Mouse (Mus musculus) embryonic facial prominence, embryonic 10.5 days (tissue): ENCODE data around the gene Erc2. TPM values are rescaled to one million over a fixed set of nuclear protein-coding genes. Genes with fewer than 3 reads are reported as not detected.

ENCODE experiments used
- DNase-seq: peaks from one replicate; pipeline ENCODE4 v3.0.0-alpha.2; 2017; ENCODE audit warnings: low spot score
- H3K27ac ChIP-seq: fragments of 300-500 bp; sonication (generic); replicated peaks from 2 replicates; pipeline ENCODE4 v1.5.1; 2016; ENCODE audit warnings: mild to moderate bottlenecking
- H3K27me3 ChIP-seq: fragments of 300-500 bp; sonication (generic); replicated peaks from 2 replicates; pipeline ENCODE4 v1.6.1; 2016; ENCODE audit warnings: low read depth, mild to moderate bottlenecking; ENCODE audit not compliant: poor library complexity, severe bottlenecking
- H3K36me3 ChIP-seq: fragments of 300-500 bp; sonication (generic); replicated peaks from 2 replicates; pipeline ENCODE4 v1.6.1; 2016; ENCODE audit warnings: mild to moderate bottlenecking, moderate library complexity
- H3K4me1 ChIP-seq: fragments of 300-500 bp; sonication (generic); 2 replicates; pipeline ENCODE4 v1.6.1; 2016
- H3K4me3 ChIP-seq: fragments of 300-500 bp; sonication (generic); 2 replicates; pipeline ENCODE4 v1.5.1; 2016; ENCODE audit warnings: mild to moderate bottlenecking, moderate library complexity
- H3K9me3 ChIP-seq: fragments of 300-500 bp; sonication (generic); 2 replicates; pipeline ENCODE4 v1.6.1; 2016; ENCODE audit warnings: mild to moderate bottlenecking
- WGBS: fragments of 180-500 bp; shearing (Covaris S2); methylation state at CpG from one replicate; pipeline ENCODE4 v1.1.7; 2016; 5-methylcytosine and 5-hydroxymethylcytosine counted together
- polyA plus RNA-seq: library from polyadenylated mRNA; unstranded; fragments of >200 nt; fragmentation: Nextera tagmentation; extraction: Ambion mirVana; gene quantifications from 2 replicates; pipeline ENCODE4 v1.2.1, GENCODE M21; 2016

Gene Erc2
- polyA plus RNA-seq, 1 experiment from 2014 or later: 7.2 TPM

DNA sequence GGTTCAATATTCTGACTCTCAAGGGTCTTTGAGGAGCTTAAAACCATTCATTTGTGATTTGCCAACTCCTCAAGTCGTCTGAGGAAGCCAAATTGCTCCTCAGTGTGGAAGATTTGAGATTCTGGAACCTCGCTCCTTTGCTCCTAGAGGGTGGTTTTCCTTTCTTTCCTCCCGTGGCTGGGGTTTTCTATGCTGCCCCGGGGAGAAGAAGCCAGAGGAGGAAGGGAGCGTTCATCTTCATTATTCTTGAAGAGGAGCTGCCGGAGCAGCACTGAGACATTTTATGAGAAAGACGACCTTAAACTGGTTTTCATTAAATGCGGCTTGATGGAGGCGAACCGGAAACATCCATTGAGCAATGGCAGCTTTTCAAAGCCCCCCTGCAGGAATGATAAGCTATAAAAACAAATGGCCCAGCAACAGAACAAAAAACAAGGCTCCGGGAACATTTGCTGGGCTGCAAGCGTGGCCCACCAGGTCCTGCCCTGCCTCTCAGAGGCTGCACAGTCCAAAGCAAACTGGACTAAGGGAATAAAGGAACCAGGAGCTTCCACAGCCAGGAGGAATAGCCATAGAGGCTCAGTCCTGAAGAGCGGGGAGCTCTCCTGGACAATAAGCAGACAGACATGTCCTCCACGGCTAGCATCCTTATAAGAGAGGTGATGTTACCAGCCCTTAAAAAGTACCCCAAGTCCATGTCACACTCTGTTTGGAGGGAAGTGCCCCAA lies 819.2 kb downstream of the Erc2 start:
- DNase-seq: no peak
- Histone ChIP-seq H3K27ac (peak overlapping the region; percentile 54), H3K4me1 (peaks cover 35% of the 10 kb centered on the region), H3K9me3 (no peaks in the 10 kb centered on the region), H3K36me3 (no peaks in the 10 kb centered on the region), H3K4me3 (no peak overlapping the region), H3K27me3 (peaks cover 11% of the 10 kb centered on the region)
- 51% methylated on average over 14 of the region's 14 CpGs for WGBS

DNA sequence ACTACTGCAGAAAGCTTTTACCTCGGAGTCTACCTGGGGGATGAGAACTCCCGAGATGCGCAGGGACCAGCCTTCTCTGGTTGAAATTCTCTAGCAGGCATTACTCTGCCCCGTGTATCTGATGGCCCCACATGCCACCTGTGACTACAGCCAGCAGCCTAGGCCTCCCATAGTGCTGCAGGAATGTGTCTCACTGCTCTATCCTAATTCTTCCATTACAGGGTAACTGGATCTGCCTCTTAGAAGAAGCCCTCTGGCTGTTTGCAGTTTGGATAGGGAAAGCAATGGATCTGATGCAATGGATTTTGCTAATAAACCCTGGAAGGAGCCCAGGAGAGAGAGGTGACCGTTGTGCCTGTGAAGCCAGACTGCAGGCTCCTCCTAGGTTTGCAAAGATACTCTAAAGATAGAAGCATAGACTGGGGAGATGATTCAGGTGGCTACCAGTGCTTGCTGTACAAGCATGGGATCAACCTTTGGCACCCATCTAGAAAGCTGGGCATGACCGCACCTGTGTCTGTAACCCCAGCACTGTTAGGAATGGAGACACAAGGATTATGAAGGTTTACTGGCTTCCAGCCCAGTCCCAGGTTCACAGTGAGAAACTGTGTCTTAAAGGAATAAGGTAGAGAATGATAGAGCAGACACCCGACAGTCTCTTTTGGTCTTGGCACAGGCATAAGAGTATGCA lies 821.2 kb downstream of the Erc2 start:
- H3K27ac ChIP-seq: no peak overlapping the region
- DNase-seq: no peak
- peaks cover 36% of the 10 kb centered on the region for H3K4me1 ChIP-seq
- no peaks in the 10 kb centered on the region for H3K9me3 ChIP-seq
- H3K4me3 ChIP-seq: no peak overlapping the region
- H3K27me3 ChIP-seq: peaks cover 28% of the 10 kb centered on the region
- WGBS: 78% methylated on average over 7 of the region's 7 CpGs
- no peaks in the 10 kb centered on the region for H3K36me3 ChIP-seq

DNA sequence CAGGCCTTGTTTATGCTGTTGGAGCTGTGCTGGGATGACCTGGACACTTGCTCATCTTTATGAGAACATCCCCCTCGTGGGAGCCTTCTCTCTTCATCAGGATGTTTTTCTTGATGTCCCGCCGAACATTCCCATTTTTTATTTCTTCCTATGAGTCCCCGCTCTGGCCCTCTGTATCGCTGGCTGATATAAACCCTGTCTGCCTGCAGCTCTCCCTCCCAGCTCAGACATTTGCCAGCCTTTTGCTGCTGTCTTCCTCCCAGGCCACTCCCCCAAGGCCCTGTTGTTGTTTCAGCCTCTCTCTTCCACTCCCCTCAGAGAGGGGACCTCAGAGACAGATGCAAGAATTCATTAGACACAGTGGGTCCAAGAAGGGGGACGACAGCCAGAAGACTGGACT lies 823.5 kb downstream of the Erc2 start:
- Histone ChIP-seq H3K27ac (no peak overlapping the region), H3K4me3 (no peak overlapping the region), H3K9me3 (no peaks in the 10 kb centered on the region), H3K4me1 (peaks cover 41% of the 10 kb centered on the region), H3K36me3 (no peaks in the 10 kb centered on the region), H3K27me3 (peaks cover 36% of the 10 kb centered on the region)
- DNase-seq: no peak
- 77% methylated on average over 6 of the region's 6 CpGs for WGBS

DNA sequence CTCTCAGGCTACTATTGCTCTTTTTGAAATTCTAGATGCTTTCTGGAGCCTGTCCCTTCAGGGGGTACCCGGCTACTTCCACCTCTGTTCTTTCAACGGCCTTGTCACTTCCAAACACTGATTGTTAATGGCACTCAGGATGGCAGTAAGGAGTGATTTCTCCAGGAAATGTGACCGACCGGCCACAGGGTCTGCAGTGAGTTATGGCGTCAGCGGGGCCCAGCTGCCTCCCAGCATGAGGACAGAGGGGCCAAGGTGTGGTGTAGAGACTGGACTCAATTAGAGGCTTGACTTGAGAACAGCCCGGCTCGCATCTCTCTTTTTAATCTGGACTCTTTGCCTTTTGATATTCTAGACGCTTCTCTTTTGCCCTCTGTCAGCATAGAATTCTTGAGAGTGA lies 829.5 kb downstream of the Erc2 start:
- H3K36me3 ChIP-seq: no peaks in the 10 kb centered on the region
- H3K9me3 ChIP-seq: no peaks in the 10 kb centered on the region
- H3K27ac ChIP-seq: peak overlapping the region; percentile 54
- no peak overlapping the region for H3K4me3 ChIP-seq
- H3K4me1 ChIP-seq: peaks cover 45% of the 10 kb centered on the region
- DNase-seq: peak; percentile 51
- peaks cover 52% of the 10 kb centered on the region for H3K27me3 ChIP-seq
- 34% methylated on average over 9 of the region's 9 CpGs for whole genome bisulfite sequencing

DNA sequence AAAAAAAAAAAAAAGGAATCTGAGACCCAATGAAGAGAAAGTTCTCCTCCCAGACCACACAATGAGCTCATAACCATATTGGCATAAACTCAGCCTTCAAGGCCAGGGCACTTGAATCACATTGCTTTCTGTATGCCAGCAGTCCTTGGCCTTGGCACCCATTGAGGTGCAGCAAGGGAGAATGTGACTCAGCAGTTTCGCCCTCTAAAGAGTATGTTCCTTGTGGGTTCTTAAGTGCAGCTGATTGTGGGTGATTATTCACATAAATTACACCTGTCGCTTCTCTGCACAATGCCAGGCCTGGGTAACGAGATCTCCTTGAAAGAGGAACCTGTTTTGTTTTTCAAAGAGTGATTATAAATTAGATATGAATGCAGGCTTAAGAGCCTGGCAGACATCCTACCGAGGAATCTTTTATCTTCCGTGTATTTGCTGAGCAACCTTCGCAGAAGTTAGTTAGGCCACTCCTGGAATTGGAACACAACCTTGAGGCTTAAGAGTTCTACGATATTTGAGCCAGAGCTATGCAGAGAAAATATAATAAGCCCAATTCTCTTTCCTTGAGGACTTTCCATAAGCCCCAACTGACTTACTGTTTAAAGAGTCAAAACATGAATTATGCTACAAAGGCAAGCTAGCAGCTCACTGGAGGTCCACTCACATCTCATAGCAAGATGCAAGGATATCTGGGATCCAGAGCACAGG lies 834.3 kb downstream of the Erc2 start:
- no peaks in the 10 kb centered on the region for H3K9me3 ChIP-seq
- H3K27ac ChIP-seq: no peak overlapping the region
- H3K4me3 ChIP-seq: no peak overlapping the region
- DNase-seq: no peak
- WGBS: 76% methylated on average over 7 of the region's 7 CpGs
- H3K36me3 ChIP-seq: no peaks in the 10 kb centered on the region
- H3K27me3 ChIP-seq: peaks cover 30% of the 10 kb centered on the region
- H3K4me1 ChIP-seq: peaks cover 25% of the 10 kb centered on the region

DNA sequence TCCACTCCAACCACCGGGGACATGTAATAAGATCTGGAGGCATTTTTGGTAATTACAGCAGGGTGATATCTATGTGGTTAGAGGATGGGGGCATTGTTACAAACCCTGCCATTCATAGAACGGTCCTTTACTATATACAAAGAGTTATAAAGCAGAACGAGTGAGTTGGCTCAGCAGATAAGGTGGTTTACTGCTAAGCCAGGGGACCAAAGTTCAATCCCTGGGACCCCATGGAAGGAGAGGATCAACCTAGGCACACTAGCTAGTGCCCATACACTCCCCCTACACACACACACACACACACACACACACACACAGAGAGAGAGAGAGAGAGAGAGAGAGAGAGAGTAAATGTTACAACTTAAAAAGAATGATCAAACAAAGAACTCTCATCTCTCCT lies 835.2 kb downstream of the Erc2 start:
- H3K9me3 ChIP-seq: no peaks in the 10 kb centered on the region
- H3K4me1 ChIP-seq: peaks cover 16% of the 10 kb centered on the region
- H3K27ac ChIP-seq: no peak overlapping the region
- DNase-seq: no peak
- WGBS: 72% methylated on average over 3 of the region's 3 CpGs
- no peaks in the 10 kb centered on the region for H3K36me3 ChIP-seq
- H3K27me3 ChIP-seq: peaks cover 27% of the 10 kb centered on the region
- H3K4me3 ChIP-seq: no peak overlapping the region

DNA sequence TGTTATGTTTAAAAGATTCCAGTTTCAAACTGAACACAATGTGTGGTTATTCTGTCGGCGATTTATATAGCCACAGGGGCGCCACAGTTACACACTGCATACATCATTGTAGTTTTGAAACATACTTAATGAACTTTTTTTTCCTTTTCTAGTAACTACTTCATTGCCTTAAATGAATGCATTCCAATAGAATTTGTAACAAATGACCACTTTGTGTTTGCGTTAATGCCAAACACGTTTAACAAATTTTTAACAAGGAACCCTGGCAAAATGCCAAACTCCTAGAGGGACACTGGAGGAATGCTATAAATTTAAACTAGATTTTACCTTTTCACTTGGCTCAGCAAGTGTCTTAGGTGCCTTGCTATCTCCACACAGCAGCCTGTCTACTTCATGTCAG lies 845.7 kb downstream of the Erc2 start:
- H3K36me3 ChIP-seq: no peaks in the 10 kb centered on the region
- no peak overlapping the region for H3K4me3 ChIP-seq
- H3K27ac ChIP-seq: no peak overlapping the region
- DNase-seq: no peak
- no peaks in the 10 kb centered on the region for H3K9me3 ChIP-seq
- peaks cover 44% of the 10 kb centered on the region for H3K4me1 ChIP-seq
- H3K27me3 ChIP-seq: peaks cover 3% of the 10 kb centered on the region
- WGBS: 85% methylated on average over 5 of the region's 5 CpGs

DNA sequence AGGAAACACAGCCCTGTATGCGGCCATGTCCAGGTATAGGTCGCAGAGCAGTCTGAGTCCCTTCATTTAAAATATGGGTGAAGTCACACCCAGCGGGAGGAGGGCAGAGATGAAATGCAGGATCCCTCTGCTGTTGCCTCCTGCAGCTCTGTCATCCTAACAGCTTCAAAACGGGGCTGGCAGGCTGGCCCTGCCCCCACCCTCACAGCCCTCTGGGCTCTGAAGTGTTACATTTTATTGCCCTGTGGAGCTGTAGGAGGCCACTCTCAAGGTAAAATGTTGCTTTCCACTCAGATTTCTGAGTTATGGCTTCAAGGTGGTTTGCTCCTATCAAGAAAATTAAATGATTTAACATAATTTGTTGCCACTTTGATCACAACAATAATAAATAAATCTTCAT lies 847.5 kb downstream of the Erc2 start:
- H3K27me3 ChIP-seq: peaks cover 3% of the 10 kb centered on the region
- DNase-seq: no peak
- H3K36me3 ChIP-seq: no peaks in the 10 kb centered on the region
- H3K27ac ChIP-seq: no peak overlapping the region
- H3K9me3 ChIP-seq: no peaks in the 10 kb centered on the region
- no peak overlapping the region for H3K4me3 ChIP-seq
- peaks cover 41% of the 10 kb centered on the region for H3K4me1 ChIP-seq
- 27% methylated on average over 4 of the region's 4 CpGs for WGBS

DNA sequence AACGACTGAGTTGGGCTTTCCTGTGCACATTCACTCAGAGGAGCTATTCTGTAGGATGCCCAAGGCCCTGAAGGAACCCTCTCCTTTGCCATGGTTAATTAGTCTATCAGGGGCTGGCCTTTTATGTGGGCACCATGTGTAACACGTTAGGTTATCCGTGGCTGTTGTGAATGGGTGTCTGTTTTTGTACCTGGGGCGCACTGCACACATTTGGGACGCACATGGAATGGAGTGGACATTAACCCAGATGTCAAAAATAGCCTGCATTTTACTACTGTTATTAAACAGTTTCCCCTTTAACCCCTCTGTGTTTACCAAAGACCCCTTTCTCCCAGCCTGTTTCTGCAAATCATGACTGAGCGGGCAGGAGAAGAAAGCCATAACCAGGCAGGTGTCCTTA lies 848.0 kb downstream of the Erc2 start:
- DNase-seq: no peak
- H3K4me3 ChIP-seq: no peak overlapping the region
- WGBS: 47% methylated on average over 6 of the region's 6 CpGs

DNA sequence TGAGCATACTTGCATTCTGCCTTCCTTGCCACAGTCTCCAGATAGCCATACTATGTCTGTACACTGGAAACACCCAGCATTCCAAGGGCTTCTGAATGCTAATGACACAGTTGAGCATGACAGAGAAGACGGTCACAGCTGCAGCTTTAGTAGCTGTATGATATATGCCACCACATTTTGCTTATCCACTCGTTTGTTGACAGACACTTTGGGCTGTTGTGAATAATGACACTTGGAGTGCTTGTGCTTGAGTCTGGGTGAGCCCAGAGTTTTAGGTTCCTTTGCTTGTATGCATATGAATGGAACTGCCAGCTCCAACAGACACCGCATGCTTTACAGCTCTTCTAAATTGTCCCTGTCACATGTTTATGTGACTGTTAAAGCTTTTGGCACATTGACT lies 852.8 kb downstream of the Erc2 start:
- WGBS: 73% methylated on average over 3 of the region's 3 CpGs

More for the DNA sequence above, 848.0 kb downstream of the Erc2 start:
- peaks cover 3% of the 10 kb centered on the region for H3K27me3 ChIP-seq
- no peak overlapping the region for H3K27ac ChIP-seq
- peaks cover 39% of the 10 kb centered on the region for H3K4me1 ChIP-seq
- no peaks in the 10 kb centered on the region for H3K9me3 ChIP-seq
- no peaks in the 10 kb centered on the region for H3K36me3 ChIP-seq

DNA sequence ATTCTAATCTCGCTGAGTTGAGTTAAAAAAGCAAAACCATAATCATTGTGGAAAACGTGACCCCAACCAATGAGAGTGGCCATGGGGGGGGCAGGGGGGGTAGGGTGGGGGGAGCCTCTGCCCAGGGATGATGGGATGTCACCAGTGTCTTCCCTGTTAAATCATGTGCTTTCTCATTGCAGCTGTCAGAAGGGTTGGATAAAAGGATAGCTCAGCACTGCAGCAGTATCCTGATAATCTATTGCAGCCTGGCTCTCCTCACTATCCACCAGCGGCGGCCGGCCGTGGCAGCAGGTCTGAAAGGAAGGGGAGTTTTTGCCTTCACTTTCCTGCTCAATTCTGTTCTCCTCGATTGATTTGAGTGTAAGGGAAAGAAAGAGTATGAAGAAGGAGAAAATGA lies 853.2 kb downstream of the Erc2 start:
- WGBS: 54% methylated on average over 7 of the region's 7 CpGs
- Histone ChIP-seq H3K4me3 (no peak overlapping the region), H3K4me1 (peaks cover 28% of the 10 kb centered on the region), H3K27me3 (peaks cover 3% of the 10 kb centered on the region), H3K27ac (no peak overlapping the region), H3K36me3 (no peaks in the 10 kb centered on the region), H3K9me3 (no peaks in the 10 kb centered on the region)
- no peak for DNase-seq

More for the DNA sequence above, 852.8 kb downstream of the Erc2 start:
- Histone ChIP-seq H3K4me3 (no peak overlapping the region), H3K27me3 (peaks cover 3% of the 10 kb centered on the region), H3K9me3 (no peaks in the 10 kb centered on the region), H3K4me1 (peaks cover 32% of the 10 kb centered on the region), H3K27ac (no peak overlapping the region), H3K36me3 (no peaks in the 10 kb centered on the region)
- DNase-seq: no peak

DNA sequence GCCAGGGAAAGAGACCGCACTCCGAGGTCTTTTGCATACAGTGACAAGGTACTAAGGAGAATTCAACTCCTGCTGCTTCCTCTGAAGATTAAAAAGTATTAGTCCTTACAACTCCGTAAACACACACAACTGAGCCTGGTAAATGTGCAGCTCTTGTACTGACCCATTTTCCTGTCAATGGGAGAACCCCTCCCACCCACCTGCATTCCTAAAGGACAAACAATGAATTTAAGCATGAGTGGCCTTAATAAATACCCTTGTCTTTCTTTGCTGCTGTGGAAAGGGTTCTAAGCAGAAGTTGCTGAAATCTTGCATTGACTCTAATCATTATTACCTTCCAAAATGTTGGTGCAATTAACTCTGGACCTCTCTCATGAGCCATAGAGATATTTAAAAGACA lies 854.5 kb downstream of the Erc2 start:
- Histone ChIP-seq H3K36me3 (no peaks in the 10 kb centered on the region), H3K4me1 (peaks cover 19% of the 10 kb centered on the region), H3K27me3 (no peaks in the 10 kb centered on the region; the same call in 1 of the 2 replicates), H3K27ac (no peak overlapping the region), H3K9me3 (no peaks in the 10 kb centered on the region), H3K4me3 (no peak overlapping the region)
- no peak for DNase-seq
- 62% methylated on average over 3 of the region's 3 CpGs for WGBS
